Mouse (Mus musculus) stomach, embryonic 14.5 days (tissue): ENCODE measurements around the gene Otulinl. TPM values are rescaled to one million over a fixed set of nuclear protein-coding genes. Genes with fewer than 3 reads are reported as not detected.

ENCODE experiments used
- ATAC-seq: fragments of 200-750 bp; cut with Nextera tagmentation; 2 replicates; pipeline ENCODE4 v1.8.0; 2017; ENCODE audit warnings: low read depth, moderate TSS enrichment; ENCODE audit not compliant: insufficient number of reproducible peaks, insufficient read depth, low FRiP score
- H3K27ac ChIP-seq: fragments of 300-500 bp; sonication (generic); 2 replicates; pipeline ENCODE4 v1.5.1; 2014; ENCODE audit warnings: mild to moderate bottlenecking, low read length, moderate library complexity, mixed read lengths
- H3K27me3 ChIP-seq: fragments of 300-500 bp; sonication (generic); 2 replicates; pipeline ENCODE4 v1.6.1; 2014; ENCODE audit warnings: low read length, control low read depth, mixed read lengths; ENCODE audit not compliant: control insufficient read depth, insufficient read depth
- H3K36me3 ChIP-seq: fragments of 300-500 bp; sonication (generic); 2 replicates; pipeline ENCODE4 v1.6.1; 2014; ENCODE audit warnings: mild to moderate bottlenecking, control low read depth, low read length, moderate library complexity, mixed read lengths; ENCODE audit not compliant: control insufficient read depth, insufficient read depth
- H3K4me1 ChIP-seq: fragments of 300-500 bp; sonication (generic); 2 replicates; pipeline ENCODE4 v1.6.1; 2014; ENCODE audit warnings: low read length, control low read depth, mixed read lengths; ENCODE audit not compliant: control insufficient read depth, insufficient read depth
- H3K4me2 ChIP-seq: fragments of 300-500 bp; sonication (generic); replicated peaks from 2 replicates; pipeline ENCODE4 v1.6.1; 2014; ENCODE audit warnings: low read depth, low read length, control low read depth
- H3K4me3 ChIP-seq: fragments of 300-500 bp; sonication (generic); 2 replicates; pipeline ENCODE4 v1.5.1; 2014; ENCODE audit warnings: low read depth, low read length, control low read depth
- H3K9ac ChIP-seq: fragments of 300-500 bp; sonication (generic); replicated peaks from 2 replicates; pipeline ENCODE4 v1.6.1; 2014; ENCODE audit warnings: low read depth, mild to moderate bottlenecking, control low read depth, low read length, moderate library complexity, mixed read lengths
- H3K9me3 ChIP-seq: fragments of 300-500 bp; sonication (generic); 2 replicates; pipeline ENCODE4 v1.6.1; 2016; ENCODE audit warnings: low read depth, low read length, control low read depth; ENCODE audit not compliant: control insufficient read depth
- WGBS: fragments of 180-500 bp; shearing (Covaris S2); extraction: QIAGEN DNeasy Blood & Tissue Kit; methylation state at CpG from one replicate; pipeline ENCODE4 v1.1.7; 2014; 5-methylcytosine and 5-hydroxymethylcytosine counted together
- polyA plus RNA-seq: library from polyadenylated mRNA; unstranded; fragments of >200 nt; fragmentation: Nextera tagmentation; extraction: Ambion mirVana; gene quantifications from 2 replicates; pipeline ENCODE4 v1.2.1, GENCODE M21; 2014

Gene Otulinl
- polyA plus RNA-seq, 1 experiment from 2014 or later: 13.2 TPM

DNA sequence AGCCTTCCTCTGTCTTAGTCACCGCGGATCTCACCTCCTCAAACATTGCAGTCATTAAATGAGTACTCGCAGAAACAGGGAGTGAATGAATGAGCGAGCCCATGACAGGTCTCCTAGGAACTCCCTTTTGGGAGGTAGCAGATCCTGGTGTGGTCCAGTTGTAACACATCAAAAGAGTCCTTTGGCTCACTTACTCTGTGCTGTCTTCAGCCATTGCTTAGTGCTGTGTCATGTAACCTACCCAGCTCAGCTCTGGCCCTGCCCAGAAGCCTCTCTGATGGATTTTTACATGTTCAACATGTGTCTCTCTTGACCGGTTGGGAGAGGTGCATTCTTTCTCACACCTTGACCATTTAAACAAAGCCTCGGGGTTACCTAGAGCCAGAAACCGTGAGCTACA, 9.8 kb upstream of the Otulinl start:
- no peaks in the 10 kb centered on the region for H3K36me3 ChIP-seq
- H3K9me3 ChIP-seq: no peaks in the 10 kb centered on the region
- no peak for ATAC-seq
- no peak overlapping the region for H3K9ac ChIP-seq
- WGBS: 77% methylated on average over 7 of the region's 7 CpGs
- no peak overlapping the region for H3K4me3 ChIP-seq
- H3K4me2 ChIP-seq: no peak overlapping the region
- H3K27ac ChIP-seq: no peak overlapping the region
- H3K4me1 ChIP-seq: no peaks in the 10 kb centered on the region
- H3K27me3 ChIP-seq: no peaks in the 10 kb centered on the region

DNA sequence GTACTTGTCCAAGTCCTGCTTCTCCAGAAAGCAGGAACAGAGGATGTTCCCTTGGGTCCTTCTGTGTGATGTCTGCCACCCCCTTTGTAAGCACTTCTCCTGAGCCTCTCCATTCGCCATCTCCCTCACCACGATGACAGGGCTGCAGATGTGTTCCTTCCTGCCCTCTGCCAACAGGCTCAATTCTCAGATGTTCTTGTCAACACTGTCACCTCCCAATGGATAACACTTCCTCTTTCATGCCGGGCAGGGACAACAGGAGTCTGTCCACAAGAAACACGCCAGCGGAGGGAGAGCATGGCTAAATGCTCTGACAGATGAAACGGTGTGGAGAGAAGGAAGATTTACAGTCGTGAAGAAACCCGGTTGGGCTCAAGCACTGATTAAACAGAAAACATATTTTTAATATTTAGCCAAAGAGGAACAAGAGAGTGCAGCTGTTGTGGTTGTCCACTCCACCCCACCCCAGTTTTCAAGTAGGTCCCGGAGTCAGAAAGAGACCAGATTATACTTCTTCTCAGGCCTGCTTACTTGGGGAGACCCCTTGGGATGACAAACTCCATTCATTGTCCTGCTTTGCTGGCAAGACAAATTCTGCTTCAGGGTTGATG, 6.8 kb upstream of the Otulinl start:
- 68% methylated on average over 9 of the region's 9 CpGs for WGBS
- H3K27me3 ChIP-seq: no peaks in the 10 kb centered on the region
- ATAC-seq: no peak
- no peak overlapping the region for H3K27ac ChIP-seq
- no peaks in the 10 kb centered on the region for H3K36me3 ChIP-seq
- H3K9me3 ChIP-seq: no peaks in the 10 kb centered on the region
- no peak overlapping the region for H3K4me2 ChIP-seq
- H3K4me3 ChIP-seq: no peak overlapping the region
- H3K9ac ChIP-seq: no peak overlapping the region
- H3K4me1 ChIP-seq: no peaks in the 10 kb centered on the region

DNA sequence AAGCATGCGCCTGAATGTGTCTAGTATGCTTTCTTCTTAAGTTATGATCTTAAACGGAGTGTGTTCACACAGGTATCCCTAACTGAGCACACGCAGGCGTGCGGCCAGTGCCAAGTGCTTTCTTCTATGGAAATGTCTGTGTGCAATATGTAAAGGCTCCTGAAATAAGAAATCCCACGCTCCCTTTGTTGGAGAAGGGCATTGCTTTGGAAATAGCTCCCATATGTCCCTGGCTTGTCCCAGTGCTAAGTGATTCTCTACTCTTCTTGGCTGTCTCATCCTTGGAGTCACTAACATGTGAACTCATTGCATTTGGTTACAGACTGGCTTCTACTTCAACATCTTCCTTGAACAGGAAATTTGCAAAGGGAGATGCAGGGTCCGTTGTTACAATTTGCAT, 3.4 kb upstream of the Otulinl start:
- no peaks in the 10 kb centered on the region for H3K27me3 ChIP-seq
- no peak overlapping the region for H3K9ac ChIP-seq
- 0 out of 2 replicates have a peak, but pooled peaks cover 4% of the 10 kb centered on the region for H3K4me1 ChIP-seq
- no peak overlapping the region for H3K4me3 ChIP-seq
- no peaks in the 10 kb centered on the region for H3K36me3 ChIP-seq
- no peaks in the 10 kb centered on the region for H3K9me3 ChIP-seq
- WGBS: 80% methylated on average over 7 of the region's 7 CpGs
- no peak overlapping the region for H3K27ac ChIP-seq
- H3K4me2 ChIP-seq: no peak overlapping the region
- ATAC-seq: no peak

DNA sequence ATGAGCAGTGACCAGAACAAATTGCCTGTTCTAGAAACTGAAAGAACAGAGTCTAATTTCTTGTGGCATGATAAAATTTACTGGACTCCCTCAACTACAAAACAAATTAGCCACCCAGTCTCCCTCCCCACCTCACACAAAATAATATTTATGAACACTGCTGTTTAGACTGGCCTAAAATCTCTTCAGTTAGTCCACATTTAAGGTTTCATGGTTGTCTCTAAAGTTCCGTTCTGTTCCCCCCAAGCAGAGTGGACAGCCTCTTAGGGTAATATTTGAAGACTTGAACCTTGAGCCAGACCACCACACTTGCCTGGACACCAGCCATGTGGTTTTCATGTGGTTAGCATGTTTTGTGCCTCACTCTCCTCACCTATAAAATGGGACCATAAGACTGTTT, 1.8 kb upstream of the Otulinl start:
- WGBS: 50% methylated on average over 1 of the region's 1 CpGs
- Histone ChIP-seq H3K27me3 (no peaks in the 10 kb centered on the region), H3K4me3 (no peak overlapping the region), H3K9ac (no peak overlapping the region), H3K36me3 (no peaks in the 10 kb centered on the region), H3K9me3 (no peaks in the 10 kb centered on the region), H3K4me2 (no peak overlapping the region), H3K4me1 (0 out of 2 replicates have a peak, but pooled peaks cover 4% of the 10 kb centered on the region), H3K27ac (no peak overlapping the region)
- ATAC-seq: no peak

DNA sequence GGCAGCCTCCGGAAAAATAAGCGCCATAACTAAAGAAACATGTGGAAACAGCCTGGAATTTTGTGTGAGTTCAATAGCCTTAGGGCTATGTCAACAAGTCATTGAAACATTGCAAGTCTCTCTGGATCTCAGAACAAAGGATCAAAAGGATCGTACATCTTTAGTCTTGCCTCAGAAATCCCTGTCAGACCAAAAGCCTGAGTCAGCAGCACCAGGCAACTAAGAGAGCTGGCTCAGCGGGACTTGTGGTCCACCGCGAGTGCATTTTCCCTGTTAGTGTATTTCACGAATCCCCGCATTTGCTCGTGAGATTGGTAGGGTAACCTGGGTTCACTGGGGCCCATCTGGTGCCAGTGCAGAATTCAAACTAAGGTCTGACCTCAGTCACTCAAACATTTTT, 1.2 kb upstream of the Otulinl start:
- Histone ChIP-seq H3K27me3 (no peaks in the 10 kb centered on the region), H3K4me1 (0 out of 2 replicates have a peak, but pooled peaks cover 4% of the 10 kb centered on the region), H3K4me3 (no peak overlapping the region), H3K36me3 (no peaks in the 10 kb centered on the region), H3K9me3 (no peaks in the 10 kb centered on the region), H3K9ac (no peak overlapping the region), H3K4me2 (no peak overlapping the region), H3K27ac (peak overlapping the region; percentile 75; the same call in 1 of the 2 replicates)
- no peak for ATAC-seq
- WGBS: 16% methylated on average over 9 of the region's 9 CpGs

DNA sequence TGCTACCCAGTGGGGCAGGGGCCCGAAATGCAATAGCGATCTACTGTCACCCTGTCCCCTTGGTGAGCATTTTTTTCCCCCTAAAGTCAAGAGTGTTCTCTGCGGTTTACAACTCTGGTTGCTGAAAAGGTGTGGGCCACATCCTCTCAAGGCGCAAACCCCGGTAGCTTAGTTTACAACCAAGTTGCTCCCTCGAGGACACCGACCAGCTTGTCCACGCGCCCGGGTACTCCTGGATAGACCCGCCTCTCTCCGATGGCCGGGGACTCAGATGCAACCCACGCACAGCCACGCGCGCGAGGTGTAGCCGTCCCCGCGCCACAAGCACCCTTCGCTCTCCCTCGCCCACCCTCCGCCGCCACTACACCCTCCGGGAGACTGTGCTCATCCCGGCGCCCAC, 382 bp downstream of the Otulinl start:
- Histone ChIP-seq H3K27ac (no peak overlapping the region), H3K4me1 (0 out of 2 replicates have a peak, but pooled peaks cover 4% of the 10 kb centered on the region), H3K36me3 (no peaks in the 10 kb centered on the region), H3K4me3 (peak overlapping the region; percentile 58), H3K9ac (peak overlapping the region; percentile 49), H3K4me2 (peak overlapping the region; percentile 84), H3K9me3 (no peaks in the 10 kb centered on the region), H3K27me3 (no peaks in the 10 kb centered on the region)
- no peak for ATAC-seq
- 3% methylated on average over 28 of the region's 28 CpGs for WGBS

DNA sequence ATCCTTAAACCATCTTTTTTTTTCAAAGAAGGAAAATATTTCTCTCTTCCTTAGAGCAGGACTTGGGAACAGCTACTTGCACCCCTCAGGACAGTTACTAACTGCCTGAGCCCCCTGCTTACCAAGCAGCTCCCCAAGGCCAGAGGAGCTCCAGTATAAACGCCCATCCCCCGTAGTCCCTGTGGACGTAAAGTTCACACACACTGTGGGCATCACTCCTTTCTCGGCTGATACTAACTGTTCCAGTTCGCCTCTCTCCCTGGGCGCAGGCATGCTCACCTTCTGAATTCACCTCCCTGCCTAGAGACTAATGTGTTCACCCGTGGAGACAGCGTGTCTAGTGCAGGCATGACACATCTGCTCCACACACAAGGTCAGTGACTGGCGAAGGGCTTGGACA, 2.9 kb downstream of the Otulinl start:
- Histone ChIP-seq H3K27ac (no peak overlapping the region), H3K36me3 (no peaks in the 10 kb centered on the region), H3K9me3 (no peaks in the 10 kb centered on the region), H3K4me2 (no peak overlapping the region), H3K27me3 (no peaks in the 10 kb centered on the region), H3K4me1 (peaks cover 8% of the 10 kb centered on the region; the same call in 1 of the 2 replicates), H3K9ac (no peak overlapping the region), H3K4me3 (no peak overlapping the region)
- WGBS: 80% methylated on average over 9 of the region's 9 CpGs
- no peak for ATAC-seq

DNA sequence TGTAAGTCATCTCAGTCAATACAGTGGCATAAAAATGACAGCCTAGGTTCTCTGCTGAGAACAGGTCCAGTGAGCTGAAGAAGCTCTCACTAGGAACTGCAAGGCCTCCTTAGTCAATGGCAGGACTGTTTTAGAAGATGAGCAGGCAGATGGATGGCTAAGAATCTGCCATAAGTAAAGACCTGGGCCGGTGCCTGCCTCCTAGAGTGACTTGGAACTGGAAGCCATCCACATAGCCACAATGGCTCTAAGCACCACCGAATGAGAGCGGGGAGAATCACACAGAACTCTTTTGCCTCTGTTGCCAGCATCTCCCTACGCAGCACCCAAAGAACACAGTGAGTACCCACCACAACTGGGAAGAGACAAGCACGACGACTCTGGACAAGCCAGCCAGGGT, 3.6 kb downstream of the Otulinl start:
- H3K9me3 ChIP-seq: no peaks in the 10 kb centered on the region
- no peak overlapping the region for H3K4me3 ChIP-seq
- no peaks in the 10 kb centered on the region for H3K27me3 ChIP-seq
- ATAC-seq: no peak
- 92% methylated on average over 6 of the region's 6 CpGs for WGBS
- H3K4me1 ChIP-seq: peaks cover 8% of the 10 kb centered on the region; the same call in 1 of the 2 replicates
- no peak overlapping the region for H3K9ac ChIP-seq
- no peak overlapping the region for H3K4me2 ChIP-seq
- H3K27ac ChIP-seq: no peak overlapping the region
- H3K36me3 ChIP-seq: no peaks in the 10 kb centered on the region

DNA sequence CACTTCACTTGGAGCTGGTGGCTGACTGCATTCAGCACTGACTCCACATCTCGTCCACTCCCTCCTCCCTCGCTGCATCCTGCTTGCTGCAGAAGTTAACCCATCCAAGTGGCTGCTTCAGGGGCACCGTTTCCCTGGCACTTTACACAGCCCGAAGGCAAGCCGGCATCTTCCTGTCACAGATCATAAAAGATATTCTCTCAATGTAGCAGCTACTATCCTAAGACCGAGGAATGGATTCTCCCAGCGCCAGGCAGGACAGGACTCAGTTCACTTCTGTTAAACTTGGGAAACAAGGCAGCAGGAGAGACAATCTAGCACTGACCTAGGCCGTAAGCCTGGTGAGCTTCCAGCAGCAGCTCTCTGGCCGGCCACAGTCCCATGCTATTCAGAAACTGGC, 5.2 kb downstream of the Otulinl start:
- WGBS: 61% methylated on average over 9 of the region's 9 CpGs
- Histone ChIP-seq H3K36me3 (no peaks in the 10 kb centered on the region), H3K9ac (no peak overlapping the region), H3K9me3 (no peaks in the 10 kb centered on the region), H3K4me3 (no peak overlapping the region), H3K27me3 (no peaks in the 10 kb centered on the region), H3K27ac (no peak overlapping the region), H3K4me2 (no peak overlapping the region), H3K4me1 (peaks cover 4% of the 10 kb centered on the region; the same call in 1 of the 2 replicates)
- ATAC-seq: no peak
